Mouse (Mus musculus) heart, adult 11 months (tissue): ENCODE measurements around the gene 1700001P01Rik.

Source experiments
- DNase-seq: peaks from one replicate; pipeline ENCODE4 v3.0.0; 2022

The 1700001P01Rik gene

DNA sequence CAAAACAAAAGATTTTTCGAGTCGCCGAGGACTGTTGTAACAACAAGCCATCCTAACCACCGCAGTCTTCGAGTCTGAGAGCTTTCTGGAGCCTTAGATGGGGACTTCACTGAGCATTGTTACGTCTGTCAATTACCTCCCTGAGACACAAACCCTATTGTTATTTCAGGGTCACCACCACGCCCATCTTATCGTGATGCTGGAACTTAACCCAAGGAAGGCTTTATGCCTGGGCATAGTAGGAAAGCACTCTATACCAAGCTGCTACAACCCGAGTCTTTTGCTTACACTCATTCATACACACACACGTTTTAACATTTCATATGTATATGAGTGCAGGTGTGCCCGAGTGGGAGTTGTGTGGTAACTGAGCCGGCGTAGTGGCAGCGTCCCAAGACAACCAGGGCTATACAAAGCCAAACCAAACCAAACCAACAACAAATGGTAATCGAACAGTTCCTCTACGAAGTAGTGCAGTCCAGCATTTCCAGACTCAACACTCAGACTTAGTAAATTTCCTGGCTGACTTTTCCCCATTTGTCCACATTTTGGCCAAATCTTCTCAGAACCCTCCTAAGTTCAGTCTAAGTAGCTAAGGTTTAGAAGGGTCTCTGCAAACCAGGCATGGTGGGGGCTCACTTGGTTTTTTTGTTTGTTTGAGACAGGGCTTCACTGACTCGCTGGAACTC lies at the start of gene 1700001P01Rik:
1700001P01Rik (minus strand) TSS at position 111 of the 689 bp plus-strand sequence.
- DNase-seq, result no peak

DNA sequence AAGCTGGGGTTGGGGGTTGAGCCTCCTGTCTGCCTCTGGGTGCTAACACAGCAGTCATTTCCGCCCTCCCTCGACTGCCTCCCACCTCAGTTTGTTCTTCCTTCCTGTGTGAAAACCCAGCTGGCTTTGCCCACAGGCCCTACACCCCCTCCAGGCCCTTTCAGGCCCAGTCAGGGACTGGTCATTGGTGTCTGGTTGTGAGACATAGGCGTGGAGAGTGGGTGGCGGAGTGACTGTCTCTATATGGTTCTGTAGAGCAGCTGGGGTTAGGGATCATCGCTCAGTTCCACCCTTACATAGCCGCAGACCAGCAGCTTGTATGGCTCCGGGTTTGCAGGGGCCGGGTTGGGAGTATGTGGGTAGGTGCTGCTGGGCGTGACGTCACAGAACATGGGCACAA lies 49.6 kb upstream of the 1700001P01Rik start:
- DNase-seq, result peak; percentile 95

DNA sequence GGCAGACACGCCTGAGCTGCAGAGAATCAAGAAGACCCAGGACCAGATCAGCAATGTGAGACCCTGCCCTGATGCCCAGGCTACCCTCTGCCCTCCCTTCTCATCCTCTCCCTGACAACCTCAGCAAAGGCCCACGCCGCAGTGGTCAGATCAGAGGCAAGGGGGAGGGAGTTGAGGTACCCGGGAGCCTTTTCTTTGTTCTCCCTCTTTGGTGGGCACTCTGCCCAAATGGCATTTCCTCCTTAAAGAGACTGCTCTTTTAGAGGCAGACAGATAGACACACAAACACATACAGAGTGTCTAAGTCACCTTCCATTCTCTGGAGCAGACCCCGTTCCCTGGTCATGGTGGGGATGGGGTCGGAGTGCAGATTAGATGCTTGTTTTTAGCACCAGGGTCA lies 49.2 kb upstream of the 1700001P01Rik start:
- DNase-seq, result no peak

DNA sequence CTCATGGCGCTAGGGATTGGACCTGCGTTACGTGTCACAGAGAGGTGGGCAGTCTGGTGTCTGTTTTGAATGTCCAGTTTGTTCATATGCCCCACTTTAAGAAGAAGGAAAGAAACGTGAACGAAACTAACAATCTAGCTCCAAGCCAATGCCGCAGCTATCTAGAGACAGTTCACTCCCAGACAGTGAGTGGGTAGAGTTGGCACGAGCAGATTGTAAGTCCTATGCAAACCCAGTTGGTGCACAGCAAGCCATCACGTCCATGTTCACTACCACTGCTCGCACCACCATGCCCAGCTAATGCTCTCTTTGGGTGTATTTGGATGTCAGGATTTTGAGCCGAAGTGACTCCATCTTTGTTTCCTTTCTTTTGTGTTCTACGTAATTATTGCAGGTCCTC lies 48.5 kb upstream of the 1700001P01Rik start:
- no peak for DNase-seq

DNA sequence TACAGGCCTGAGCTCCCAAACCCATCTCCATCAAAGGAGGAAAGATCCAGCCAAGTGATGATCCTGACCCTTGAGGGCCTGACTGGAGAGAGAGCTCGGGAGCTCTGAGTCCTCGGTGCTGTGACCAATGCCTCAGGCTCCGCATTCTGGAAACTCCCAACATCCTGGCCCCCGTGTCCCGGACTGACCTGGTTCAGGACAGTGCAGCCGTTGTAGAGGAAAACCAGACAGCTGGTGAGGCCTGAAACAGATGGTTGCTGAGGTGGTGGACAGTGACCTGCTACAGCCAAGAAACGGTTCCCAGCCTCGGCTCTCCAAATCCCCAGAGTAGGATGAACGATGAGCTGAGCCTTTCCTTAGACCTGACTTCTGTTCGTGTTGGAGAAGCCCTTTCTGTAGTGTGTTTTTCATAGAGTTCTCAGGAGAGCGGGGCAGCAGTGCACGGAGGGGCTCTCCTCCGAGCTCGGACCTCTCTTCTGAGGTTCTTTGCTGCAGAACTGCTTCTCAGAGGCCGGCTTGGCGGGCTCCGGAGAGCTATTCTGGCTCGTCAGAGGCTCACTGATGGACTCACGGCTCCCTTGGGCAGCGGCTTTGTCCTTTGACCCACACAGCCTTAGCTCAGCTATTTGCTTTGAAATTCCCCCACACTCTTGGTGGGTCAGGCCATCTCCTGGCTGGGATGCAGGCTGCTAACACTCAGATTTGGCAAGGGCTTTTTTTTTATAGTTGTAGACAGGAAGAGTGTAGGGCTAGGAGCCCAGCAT lies 47.3 kb upstream of the 1700001P01Rik start:
- DNase-seq, result peak; percentile 98

DNA sequence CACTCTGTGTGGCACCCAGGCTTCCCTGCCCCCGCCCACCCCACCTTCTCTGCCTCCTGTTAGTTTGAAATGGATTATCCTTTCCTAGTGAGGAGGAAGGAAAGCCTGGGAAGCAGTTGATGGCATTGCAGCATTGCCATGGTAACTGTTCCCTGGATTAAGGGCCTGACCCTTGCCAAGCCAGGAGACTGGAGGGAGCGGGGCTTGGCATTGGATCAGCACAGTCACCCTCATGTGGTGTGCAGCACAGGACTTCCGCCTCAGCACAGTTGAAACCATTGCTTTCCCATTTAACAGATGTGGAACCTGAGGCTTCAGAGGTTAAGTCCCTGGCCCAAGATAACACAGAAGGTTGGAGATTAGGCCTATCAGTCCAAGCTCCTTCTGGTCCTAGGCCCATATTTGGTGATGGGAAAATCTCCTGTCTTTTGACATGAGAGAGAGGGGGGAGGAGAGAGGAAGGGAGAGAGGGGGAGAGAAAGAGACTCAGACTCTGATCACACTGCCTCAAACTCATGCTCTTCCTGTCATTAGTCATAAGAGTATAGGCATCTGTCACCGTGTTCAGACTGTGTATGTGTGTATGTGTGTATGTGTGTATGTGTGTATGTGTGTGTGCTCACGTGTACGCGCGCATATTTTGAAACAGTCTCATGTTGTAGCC lies 45.8 kb upstream of the 1700001P01Rik start:
- peak; percentile 92 for DNase-seq

DNA sequence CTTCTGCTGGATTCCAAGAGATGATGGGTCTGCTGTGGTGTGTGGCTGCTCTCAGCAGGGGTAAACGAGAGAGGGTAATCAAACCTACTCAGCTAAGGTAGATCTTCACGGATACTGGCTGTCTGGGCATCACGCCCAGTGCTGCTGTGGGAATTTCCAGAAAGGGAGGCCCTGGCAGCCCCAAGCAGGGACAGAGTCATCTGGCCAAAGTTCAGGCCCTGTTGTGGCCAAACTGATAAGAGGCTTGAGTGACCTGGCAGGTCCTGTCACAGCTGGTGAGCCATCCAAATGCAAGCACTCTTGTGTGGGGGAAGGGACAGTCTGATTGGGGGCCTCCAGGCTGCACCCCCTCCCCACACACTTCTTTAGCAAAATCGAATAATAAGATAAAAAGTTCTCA lies 45.1 kb upstream of the 1700001P01Rik start:
- peak; percentile 98 for DNase-seq

DNA sequence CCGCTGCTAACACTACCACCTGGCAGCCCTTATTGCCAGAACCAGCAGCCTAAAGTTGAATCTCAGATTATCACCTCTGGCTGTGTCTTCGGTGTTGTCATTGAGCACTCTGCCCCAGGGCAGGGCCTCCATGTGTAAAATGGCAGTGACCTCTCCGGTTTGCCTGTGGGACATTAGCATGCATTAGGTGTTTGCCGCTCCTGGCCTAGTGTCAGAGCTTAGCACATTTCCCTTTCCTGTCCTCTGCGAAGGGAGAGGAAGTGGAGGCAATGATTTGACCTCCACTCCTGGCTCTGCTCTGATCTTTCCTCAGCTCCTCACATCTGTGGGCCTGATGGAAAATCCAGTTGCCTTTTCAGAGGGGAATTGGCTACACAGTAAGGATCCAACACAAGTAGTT lies 44.2 kb upstream of the 1700001P01Rik start:
- DNase-seq, result peak; percentile 98

DNA sequence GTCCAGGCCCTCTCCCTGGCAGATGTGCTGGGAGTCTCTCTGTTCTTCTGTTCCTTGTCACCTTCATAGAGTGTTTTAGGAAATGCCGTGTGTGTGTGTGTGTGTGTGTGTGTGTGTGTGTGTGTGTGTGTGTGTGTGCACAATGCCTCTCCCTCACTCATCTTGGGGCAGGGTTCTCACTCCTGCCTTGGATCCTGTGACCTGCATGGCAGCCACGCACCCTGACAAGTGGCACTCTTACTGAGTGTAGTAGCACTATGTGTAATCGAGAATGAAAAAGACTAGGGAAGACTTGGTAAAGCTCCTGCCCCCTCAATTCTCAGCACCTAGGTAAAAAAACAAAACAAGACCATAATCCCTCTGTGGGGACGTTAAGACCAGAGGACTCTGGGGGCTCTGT lies 43.4 kb upstream of the 1700001P01Rik start:
- no peak for DNase-seq

DNA sequence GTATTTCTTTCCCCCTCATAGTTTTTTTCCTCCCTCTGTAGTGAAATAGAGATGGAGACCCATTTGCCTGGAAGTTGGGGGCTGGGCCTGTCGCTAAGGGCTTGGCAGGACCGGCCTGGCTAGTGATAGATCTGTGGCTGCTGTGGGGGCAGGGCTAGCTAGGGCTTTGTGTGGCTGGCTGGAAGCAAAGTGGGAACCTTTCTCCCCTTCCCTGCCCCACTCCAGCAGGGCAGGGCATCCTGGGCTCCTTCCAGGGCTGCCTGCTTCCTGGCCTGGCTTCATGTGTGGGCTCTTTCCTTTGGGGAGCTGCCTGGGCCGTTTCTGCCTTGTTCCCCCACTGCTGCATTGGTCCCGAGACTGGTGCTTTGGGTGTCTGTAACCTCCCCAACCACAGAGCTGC lies 42.9 kb upstream of the 1700001P01Rik start:
- DNase-seq, result peak; percentile 96

DNA sequence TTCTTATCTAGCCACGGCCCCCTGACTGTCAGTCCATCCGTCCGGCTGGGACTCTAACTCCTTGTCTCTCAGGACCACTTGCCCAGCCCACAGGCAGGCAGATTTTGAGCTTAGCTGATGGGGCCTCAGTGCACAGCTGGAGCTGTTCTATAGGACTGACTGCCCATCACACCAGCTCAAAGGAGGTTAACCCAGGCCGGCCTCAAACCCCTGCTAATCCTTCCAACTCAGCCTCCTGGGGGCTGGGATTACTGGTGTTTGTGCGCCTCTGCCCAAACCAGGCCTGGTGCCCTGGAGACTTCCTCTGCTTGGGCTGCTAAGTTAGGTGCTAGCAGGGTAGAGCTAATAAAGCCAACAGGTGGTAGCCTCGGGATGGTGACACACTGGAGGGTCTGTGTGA lies 42.3 kb upstream of the 1700001P01Rik start:
- DNase-seq, result no peak

DNA sequence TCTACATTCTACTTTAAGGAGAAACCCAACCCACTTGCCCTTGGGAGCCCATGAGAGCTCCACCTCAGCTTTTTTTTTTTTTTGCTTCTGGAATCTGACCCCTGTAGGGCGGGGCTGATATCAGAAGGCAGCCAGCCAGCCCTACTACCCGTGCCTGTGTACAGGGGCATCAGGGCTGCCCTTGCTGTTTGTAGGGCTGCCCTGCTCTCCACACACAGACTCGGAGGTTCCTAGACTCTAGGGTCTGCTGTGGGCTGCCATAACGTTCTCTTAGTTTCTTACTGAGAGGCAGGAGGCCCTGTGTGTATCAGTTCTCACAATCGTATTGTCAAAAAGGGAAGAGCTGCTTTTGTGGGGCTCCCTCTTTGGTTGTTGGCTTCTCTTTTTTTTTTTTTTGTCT lies 41.7 kb upstream of the 1700001P01Rik start:
- DNase-seq, result peak; percentile 96

DNA sequence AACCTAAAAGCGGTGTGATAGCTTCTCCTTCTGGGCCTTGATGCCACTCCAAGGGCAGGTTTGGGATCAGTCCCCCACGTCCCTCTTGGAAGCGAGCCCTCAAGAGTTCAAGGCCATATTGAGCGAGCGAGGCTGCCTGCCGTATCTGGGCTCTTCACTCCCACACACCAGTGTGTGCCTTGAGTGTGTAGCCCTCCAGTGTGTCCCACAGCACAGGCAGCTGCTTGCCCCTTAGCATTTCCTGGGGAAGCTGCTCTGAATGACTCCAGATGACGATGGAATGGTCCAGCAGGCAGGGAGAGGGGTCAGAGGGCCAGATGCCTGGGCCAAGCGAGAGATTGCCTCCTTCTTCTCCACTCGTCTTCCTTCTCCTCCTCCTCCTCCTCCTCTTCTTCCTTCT lies 41.2 kb upstream of the 1700001P01Rik start:
- DNase-seq, result no peak

DNA sequence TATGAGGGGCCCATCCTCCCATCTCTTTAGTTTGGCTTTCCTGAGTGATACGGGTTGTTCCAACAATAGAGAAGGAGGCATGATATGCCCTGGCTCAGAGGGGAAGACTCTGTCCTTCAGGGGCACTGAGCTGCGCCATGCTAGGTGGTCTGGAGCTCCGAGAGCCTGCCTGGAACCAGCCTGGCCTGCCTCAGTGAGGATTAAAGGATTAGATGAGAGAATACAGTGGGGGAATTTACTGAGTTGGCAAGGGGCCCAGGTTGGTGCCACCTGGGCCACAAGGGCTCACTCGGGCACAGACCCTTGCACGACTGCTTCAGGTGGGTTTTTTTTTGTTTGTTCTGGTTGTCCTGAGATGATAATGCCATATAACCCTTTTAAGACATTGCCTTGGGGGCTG lies 40.5 kb upstream of the 1700001P01Rik start:
- no peak for DNase-seq

DNA sequence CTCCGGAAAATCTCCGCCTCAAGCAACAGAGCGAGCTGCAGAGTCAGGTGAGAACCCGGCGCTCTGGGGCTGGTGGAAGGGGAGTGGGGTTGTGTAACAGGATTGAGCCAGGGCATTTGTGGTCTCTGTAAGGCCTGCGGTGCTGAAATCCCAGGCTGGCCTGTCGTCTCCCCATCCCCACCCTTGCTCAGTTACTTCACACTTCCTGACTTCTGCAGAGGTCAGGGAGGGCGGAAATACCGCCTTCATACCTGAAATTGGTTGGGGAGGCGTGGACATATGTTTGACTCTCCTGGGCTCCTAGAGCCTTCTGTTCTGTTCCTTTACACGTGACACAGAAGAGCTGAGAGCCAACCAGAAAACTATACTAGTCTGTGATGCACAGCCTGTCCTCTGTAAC lies 40.0 kb upstream of the 1700001P01Rik start:
- no peak for DNase-seq

DNA sequence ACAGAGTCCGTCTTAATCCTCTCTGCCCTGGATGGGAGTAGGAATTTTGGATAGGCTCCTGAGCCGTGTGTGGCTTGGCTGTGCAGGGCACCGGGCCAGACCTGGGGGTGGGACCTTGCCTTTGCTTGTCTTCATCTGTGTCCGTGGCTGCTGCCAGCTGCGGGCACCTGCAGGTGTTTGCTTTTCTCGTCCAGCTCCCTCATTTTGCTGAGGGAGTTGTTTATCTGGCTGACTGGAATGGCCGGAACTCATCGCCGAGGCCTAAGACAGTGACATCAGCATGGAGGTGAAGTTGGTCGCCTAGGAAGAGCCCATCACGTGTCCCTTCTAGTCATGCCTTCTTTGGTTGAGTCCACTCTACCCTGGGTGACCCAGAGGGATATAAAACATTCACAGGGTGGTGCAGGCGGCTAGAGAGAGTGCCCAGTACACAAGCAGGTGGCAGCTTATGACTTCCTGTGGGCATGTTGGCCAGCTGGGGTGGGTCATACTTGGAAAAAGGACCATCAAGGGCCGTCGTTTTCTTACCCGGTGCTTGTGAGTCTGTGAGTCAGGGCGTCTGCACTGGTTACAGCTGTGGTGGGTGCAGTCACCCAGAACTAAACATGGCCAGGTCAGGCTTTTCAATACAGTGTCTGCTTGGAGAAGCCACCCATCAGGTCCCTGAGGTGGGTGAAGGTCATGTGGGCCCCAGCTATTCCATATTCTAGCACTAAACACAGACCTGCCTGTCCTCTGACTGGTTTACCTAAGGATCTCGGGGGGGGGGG lies 38.2 kb upstream of the 1700001P01Rik start:
- DNase-seq, result peak; percentile 91

DNA sequence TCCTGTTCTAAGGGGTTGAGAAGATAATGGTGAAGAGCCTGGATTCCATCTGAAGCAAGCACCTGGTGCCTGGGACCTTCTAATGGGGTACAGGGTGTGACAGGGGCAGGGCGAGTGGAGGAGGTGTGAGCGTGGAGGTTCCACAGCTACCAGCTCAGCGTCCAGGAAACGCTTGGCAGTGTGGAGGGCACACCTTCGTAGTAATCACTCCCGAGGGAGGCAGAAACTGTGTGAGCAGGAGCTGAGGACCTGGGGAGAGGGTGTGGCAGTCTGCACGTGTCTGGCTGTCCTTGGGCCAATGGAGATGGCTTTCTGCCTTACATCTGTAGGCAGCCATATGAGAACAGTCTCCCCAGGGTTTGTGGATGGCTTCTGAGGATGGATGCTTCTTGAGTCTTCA lies 37.4 kb upstream of the 1700001P01Rik start:
- DNase-seq, result no peak

DNA sequence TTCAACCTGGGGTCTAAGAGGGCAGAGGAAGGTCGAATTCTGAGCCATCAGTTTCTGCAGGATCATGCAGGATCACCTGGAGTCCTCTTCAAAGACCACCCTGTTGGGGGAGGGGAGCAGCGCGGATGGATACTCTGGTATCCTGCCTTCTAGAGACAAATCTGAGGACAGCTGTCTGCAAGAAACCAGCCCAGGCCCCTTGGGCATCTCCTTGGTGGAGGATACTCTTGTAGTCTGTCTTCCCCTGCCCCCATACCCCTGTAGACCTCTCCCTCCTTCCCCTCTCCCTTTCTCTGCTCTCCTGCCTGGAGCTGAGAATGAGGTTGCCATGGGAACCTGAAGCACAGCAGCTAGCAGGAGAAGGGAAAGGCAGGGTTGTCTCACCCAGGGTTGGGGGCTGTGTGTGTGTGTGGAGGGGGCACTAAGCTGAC lies 36.8 kb upstream of the 1700001P01Rik start:
- peak; percentile 91 for DNase-seq

DNA sequence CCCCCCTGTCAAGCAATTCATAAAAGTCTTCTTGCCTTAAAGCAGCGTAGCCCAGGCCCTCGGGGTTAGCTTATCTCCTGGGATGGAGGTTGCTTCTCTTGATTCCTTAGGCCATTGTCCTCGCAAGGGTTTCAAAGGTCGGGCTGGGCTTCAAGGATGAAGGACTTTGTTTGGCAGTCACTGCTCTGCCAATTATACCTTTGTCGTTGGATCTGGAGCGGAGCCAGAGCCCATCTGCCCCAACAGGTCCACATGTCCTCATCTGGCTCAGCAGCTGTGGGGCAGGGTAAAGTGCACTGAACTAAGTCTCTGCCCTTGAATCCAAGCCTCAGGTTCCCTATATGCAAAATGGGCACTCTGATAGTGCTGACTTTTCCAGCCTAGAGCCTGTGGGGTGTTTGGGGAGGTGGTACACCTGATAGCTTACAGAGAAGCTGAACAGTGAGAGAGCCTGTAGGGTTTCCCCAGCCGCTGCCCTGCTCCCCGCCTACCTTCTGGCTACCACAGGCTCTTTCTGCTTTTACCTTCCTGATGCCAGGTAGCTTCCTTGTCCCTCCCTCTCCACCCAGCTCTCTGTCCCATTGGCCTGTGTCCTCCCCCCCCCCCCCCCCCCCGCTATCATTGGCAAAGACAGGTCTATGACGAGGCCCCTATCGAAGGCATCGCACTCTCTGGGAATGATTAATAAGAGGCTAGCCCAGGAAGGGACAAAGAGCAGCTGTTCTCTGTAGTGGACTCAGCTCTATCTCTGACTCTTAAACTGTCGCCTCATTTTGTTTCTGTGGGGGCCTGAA lies 36.0 kb upstream of the 1700001P01Rik start:
- no peak for DNase-seq

DNA sequence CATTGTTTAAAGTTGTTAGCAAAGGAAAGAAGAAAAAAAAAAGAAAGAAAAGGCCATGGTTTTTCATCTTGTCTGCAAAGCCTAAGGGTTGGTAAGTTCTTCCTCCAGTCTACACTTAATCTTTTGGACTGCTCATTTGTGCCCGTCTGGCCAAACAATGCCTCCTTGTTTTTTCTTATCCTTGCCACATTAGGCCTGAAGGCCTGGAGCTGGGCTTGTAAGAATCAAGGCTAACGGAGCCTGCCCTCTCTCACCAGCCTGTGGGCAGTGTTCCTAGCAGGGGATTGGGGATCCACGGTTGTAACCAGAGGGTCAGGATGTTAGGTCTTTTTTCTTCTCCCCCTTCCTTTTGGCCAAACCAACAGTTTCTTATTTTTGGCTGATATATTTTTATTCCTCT lies 35.3 kb upstream of the 1700001P01Rik start:
- DNase-seq, result no peak

DNA sequence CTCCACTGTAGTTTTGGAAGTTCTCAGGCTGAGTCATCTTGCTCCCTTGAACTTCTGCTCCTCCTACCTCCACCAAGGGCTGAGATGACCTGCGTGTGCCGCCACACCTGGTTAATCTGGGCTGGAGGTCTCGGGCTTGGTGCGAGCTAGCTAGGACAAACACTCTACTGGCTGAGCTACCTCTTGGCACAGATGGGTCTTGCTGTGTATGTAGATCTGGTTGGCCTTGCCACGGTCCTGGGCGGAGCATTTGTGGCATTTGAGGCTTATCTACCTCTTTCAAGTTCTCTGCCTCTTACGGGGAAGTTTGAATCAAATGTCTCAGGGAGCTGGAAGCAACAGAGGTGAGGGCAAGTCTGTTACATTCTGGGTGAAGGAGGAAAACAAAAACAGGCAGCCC lies 34.6 kb upstream of the 1700001P01Rik start:
- peak; percentile 92 for DNase-seq
